Mouse (Mus musculus) erythroblast, embryonic 14.5 days (primary cell): ENCODE measurements around the gene Kcna1. TPM values are rescaled to one million over a fixed set of nuclear protein-coding genes. Genes with fewer than 3 reads are reported as not detected.

Source experiments
- H3K27me3 ChIP-seq: 2 replicates; pipeline ENCODE4 v1.6.1; 2012; ENCODE audit warnings: inconsistent platforms; ENCODE audit not compliant: control insufficient read depth
- H3K36me3 ChIP-seq: 2 replicates; pipeline ENCODE4 v1.6.1; 2012; ENCODE audit warnings: mild to moderate bottlenecking, inconsistent platforms; ENCODE audit not compliant: control insufficient read depth
- H3K4me1 ChIP-seq: 2 replicates; pipeline ENCODE4 v1.6.1; 2012; ENCODE audit warnings: inconsistent platforms; ENCODE audit not compliant: control insufficient read depth
- H3K4me3 ChIP-seq: replicated peaks from 2 replicates; pipeline ENCODE3; 2012; ENCODE audit warnings: moderate library complexity, mild to moderate bottlenecking, inconsistent platforms
- H3K9me3 ChIP-seq: 2 replicates; pipeline ENCODE4 v1.6.1; 2012; ENCODE audit warnings: low read length, inconsistent platforms, mixed read lengths; ENCODE audit not compliant: control insufficient read depth
- GATA1 ChIP-seq: IDR thresholded peaks from 2 replicates; pipeline ENCODE4 v1.6.1; 2012; ENCODE audit warnings: low read length, inconsistent platforms, mixed read lengths
- TAL1 ChIP-seq: IDR thresholded peaks from 3 replicates; pipeline ENCODE4 v1.6.1; 2012; ENCODE audit warnings: low read length, inconsistent platforms, mixed read lengths
- polyA plus RNA-seq: library from polyadenylated mRNA; stranded (reverse); fragments of >175 nt; gene quantifications from 2 replicates; pipeline ENCODE4 v1.2.3, GENCODE M21; 2012

Gene Kcna1
- polyA plus RNA-seq, 1 experiment: not detected

GRCm38 (mm10) chr6:126645644-126646358, 383 bp downstream of the Kcna1 start:
- Histone ChIP-seq H3K36me3 (no peaks in the 10 kb centered on the region), H3K4me1 (no peaks in the 10 kb centered on the region), H3K4me3 (no peak overlapping the region), H3K9me3 (no peaks in the 10 kb centered on the region), H3K27me3 (peaks cover 62% of the 10 kb centered on the region)
- TF ChIP-seq TAL1 (no peak), GATA1 (no peak)

GRCm38 (mm10) chr6:126645044-126645541, 1.1 kb downstream of the Kcna1 start:
- TF ChIP-seq TAL1: no peak
- TF ChIP-seq GATA1: no peak
- Histone ChIP-seq H3K4me3 (no peak overlapping the region), H3K27me3 (peaks cover 62% of the 10 kb centered on the region), H3K9me3 (no peaks in the 10 kb centered on the region), H3K4me1 (no peaks in the 10 kb centered on the region), H3K36me3 (no peaks in the 10 kb centered on the region)

GRCm38 (mm10) chr6:126644181-126645043, 1.8 kb downstream of the Kcna1 start:
- Histone ChIP-seq H3K36me3 (no peaks in the 10 kb centered on the region), H3K4me3 (no peak overlapping the region), H3K4me1 (no peaks in the 10 kb centered on the region), H3K27me3 (peaks cover 62% of the 10 kb centered on the region), H3K9me3 (no peaks in the 10 kb centered on the region)
- TF ChIP-seq GATA1 (no peak), TAL1 (no peak)

GRCm38 (mm10) chr6:126643341-126644055, 2.7 kb downstream of the Kcna1 start:
- H3K4me3 ChIP-seq: no peak overlapping the region
- TF ChIP-seq TAL1: no peak
- TF ChIP-seq GATA1: no peak
- no peaks in the 10 kb centered on the region for H3K36me3 ChIP-seq
- no peaks in the 10 kb centered on the region for H3K9me3 ChIP-seq
- H3K4me1 ChIP-seq: no peaks in the 10 kb centered on the region
- H3K27me3 ChIP-seq: peaks cover 62% of the 10 kb centered on the region

GRCm38 (mm10) chr6:126642856-126643321, 3.3 kb downstream of the Kcna1 start:
- no peaks in the 10 kb centered on the region for H3K36me3 ChIP-seq
- H3K4me1 ChIP-seq: no peaks in the 10 kb centered on the region
- H3K27me3 ChIP-seq: peaks cover 62% of the 10 kb centered on the region
- no peak overlapping the region for H3K4me3 ChIP-seq
- TF ChIP-seq TAL1 (no peak), GATA1 (no peak)
- H3K9me3 ChIP-seq: no peaks in the 10 kb centered on the region

- H3K36me3 ChIP-seq: no peaks in the 10 kb centered on the region
- no peaks in the 10 kb centered on the region for H3K9me3 ChIP-seq
- no peaks in the 10 kb centered on the region for H3K27me3 ChIP-seq
- TF ChIP-seq GATA1: no peak
- TF ChIP-seq TAL1: no peak
- no peaks in the 10 kb centered on the region for H3K4me1 ChIP-seq
- no peak overlapping the region for H3K4me3 ChIP-seq
These were observed 17.7 kb downstream of the Kcna1 start for GRCm38 (mm10) chr6:126628451-126628850.

GRCm38 (mm10) chr6:126618455-126618854, 27.7 kb downstream of the Kcna1 start:
- Histone ChIP-seq H3K4me3 (no peak overlapping the region), H3K27me3 (no peaks in the 10 kb centered on the region), H3K4me1 (no peaks in the 10 kb centered on the region), H3K36me3 (no peaks in the 10 kb centered on the region), H3K9me3 (no peaks in the 10 kb centered on the region; the same call in 1 of the 2 replicates)
- TF ChIP-seq GATA1: no peak
- TF ChIP-seq TAL1: no peak

GRCm38 (mm10) chr6:126610746-126611145, 35.4 kb downstream of the Kcna1 start:
- Histone ChIP-seq H3K36me3 (no peaks in the 10 kb centered on the region), H3K9me3 (no peaks in the 10 kb centered on the region), H3K27me3 (no peaks in the 10 kb centered on the region), H3K4me1 (no peaks in the 10 kb centered on the region), H3K4me3 (no peak overlapping the region)
- no peak for TF ChIP-seq TAL1
- no peak for TF ChIP-seq GATA1
